Mouse (Mus musculus): ENCODE measurements around the gene Tex48. TPM values are rescaled to one million over a fixed set of nuclear protein-coding genes. Genes with fewer than 3 reads are reported as not detected.

Tex48 gene
- total and polyA plus RNA-seq, 3 experiments, result not detected

DNA sequence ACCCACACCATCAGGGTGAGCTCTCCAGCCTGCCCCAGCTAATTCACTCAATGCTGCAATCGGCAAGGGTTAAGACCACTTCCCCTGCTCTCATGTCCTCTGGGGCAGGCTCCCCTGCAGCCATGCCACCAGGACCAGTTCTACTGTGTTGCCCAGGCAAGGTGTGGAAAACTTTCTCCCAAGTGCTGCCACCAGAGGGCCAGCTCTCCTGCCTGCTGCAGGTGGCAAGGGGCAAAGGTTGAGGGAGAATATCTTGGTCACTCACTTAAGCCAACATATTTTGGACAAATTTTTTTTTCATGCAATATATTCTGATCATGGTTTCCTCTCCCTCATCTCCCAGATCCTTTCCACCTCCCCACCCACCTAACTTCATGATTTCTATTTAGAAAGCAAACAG, 32.2 kb upstream of the Tex48 start (continued):
- TF ChIP-seq UBTF (IDR thresholded peaks at IDR 0.05; ENCODE audit: low read depth, low read length) (no peak), NELFE (IDR thresholded peaks at IDR 0.05; ENCODE audit: low read depth, low read length) (no peak), ZKSCAN1 (IDR thresholded peaks at IDR 0.05; ENCODE audit: borderline replicate concordance, low read depth, low read length) (no peak), TBP (conservative IDR thresholded peaks at IDR 0.05; ENCODE audit: low read depth, low read length) (no peak), CHD1 (IDR thresholded peaks at IDR 0.05; ENCODE audit: low read depth, low read length) (no peak), ZMIZ1 (IDR thresholded peaks at IDR 0.05; ENCODE audit: low read depth, low read length) (no peak), RAD21 (IDR thresholded peaks at IDR 0.05; ENCODE audit: low read depth, low read length) (peak; percentile 49), POLR2A (IDR thresholded peaks at IDR 0.05; ENCODE audit: low read depth, low read length) (no peak), IRF4 (IDR thresholded peaks at IDR 0.05; ENCODE audit: low read depth, low read length) (no peak)

DNA sequence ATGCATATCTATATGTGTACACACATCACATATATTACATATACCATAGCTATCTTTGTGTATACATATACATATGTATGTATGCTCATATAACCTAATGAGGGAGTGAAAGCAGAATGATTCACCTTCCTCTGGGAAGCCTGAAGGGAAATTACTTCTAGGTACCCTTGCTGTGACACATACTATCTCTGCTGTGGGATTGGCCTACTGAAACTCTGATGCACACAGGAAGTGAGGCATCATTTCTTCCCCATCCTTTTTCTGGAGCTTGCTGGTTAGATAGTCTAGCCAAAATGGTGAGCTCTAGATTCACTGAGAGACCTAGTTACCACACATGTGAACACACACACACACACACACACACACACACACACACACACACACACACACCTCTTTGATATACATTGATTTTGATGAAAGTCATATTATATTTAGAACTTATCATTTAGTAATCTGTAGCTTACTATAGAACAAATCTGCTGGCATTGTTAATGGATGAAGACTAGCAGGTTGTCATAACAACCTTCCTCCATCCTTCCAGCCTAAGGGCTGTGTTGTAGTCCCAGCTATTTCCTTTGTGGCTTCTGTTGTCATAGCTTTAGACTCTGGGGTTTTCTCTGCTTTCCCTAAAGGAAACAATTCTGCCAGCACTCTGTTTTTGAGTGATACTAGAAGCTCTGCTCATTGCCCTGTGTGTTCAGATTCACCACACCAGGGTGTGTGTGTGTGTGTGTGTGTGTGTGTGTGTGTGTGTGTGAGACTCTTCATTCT, 21.9 kb upstream of the Tex48 start:
- Histone ChIP-seq H3K79me2 (replicated peaks; ENCODE audit: control insufficient read depth, extremely low read depth, insufficient read depth, poor library complexity, severe bottlenecking) (no peaks in the 10 kb centered on the region), H3K9me3 (replicated peaks; ENCODE audit: low read length) (no peaks in the 10 kb centered on the region), H3K36me3 (replicated peaks in 1 of 2; ENCODE audit: control insufficient read depth in 1 of 2, insufficient read depth in 1 of 2, low read length in 1 of 2) (no peaks in the 10 kb centered on the region), H3K27ac (ENCODE audit: insufficient read depth, low read depth) (no peak overlapping the region), H3K4me1 (ENCODE audit: control insufficient read depth in 1 of 2, insufficient read depth in 2 of 2) (peaks cover 0 to 9% of the 10 kb centered on the region in 2 experiments; a peak in 1 of 4 replicates), H3K4me2 (ENCODE audit: insufficient read depth, low read depth, poor library complexity, severe bottlenecking) (no peak overlapping the region), H3K27me3 (replicated peaks) (no peaks in the 10 kb centered on the region), H3K9ac (ENCODE audit: insufficient read depth, low read depth) (no peak overlapping the region), H3K4me3 (replicated peaks in 1 of 3; ENCODE audit: low read depth in 2 of 3, low read length in 2 of 3, poor library complexity in 1 of 3) (no peak overlapping the region)
- dilution Hi-C loops (cut with MboI; ENCODE audit: extremely low pct_ligation_motif_present, extremely low pct_unique_long_range_greater_than_20kb, low sequenced_read_pairs) (no loop called here), in situ Hi-C loops (cut with MboI; ENCODE audit: low pct_ligation_motif_present, low pct_unique_long_range_greater_than_20kb, low sequenced_read_pairs) (no loop called here)
- TF ChIP-seq BHLHE40 (IDR thresholded peaks at IDR 0.05; ENCODE audit: low read depth, low read length), result no peak
- no peak for DNase-seq (ENCODE audit: extremely low read depth)

DNA sequence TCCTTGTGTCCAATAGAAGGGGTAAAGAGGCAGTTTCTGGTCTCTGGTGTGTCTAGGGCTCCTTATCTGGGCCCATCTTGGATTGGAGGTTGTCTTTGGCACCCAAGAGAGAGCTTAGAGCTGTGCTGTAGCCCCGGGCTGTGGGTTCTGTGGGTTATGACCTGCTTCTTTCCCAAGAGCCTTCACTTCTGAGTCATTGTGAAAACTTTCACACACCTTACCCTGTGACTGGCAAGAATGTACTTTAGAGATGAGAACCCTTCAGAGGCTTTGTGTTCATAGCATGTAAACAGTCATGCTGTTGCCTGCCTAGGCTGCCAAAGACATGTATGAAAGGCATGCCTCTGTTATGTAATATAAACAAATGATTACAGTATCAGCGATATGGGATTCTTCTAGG, 17.6 kb upstream of the Tex48 start:
- in situ Hi-C loops (cut with MboI; ENCODE audit: low pct_ligation_motif_present, low pct_unique_long_range_greater_than_20kb, low sequenced_read_pairs) (loop anchor here (10.0 kb wide), 1 partner anchor 45 kb away; no protein-coding TSS in a partner anchor), dilution Hi-C loops (cut with MboI; ENCODE audit: extremely low pct_ligation_motif_present, extremely low pct_unique_long_range_greater_than_20kb, low sequenced_read_pairs) (no loop called here)
- DNase-seq (ENCODE audit: extremely low read depth), result peak; percentile 27
- no peak overlapping the region for H3K4me2 ChIP-seq (ENCODE audit: insufficient read depth, low read depth, poor library complexity, severe bottlenecking)
- no peaks in the 10 kb centered on the region for H3K9me3 ChIP-seq (replicated peaks; ENCODE audit: low read length)
- no peak overlapping the region for H3K9ac ChIP-seq (ENCODE audit: insufficient read depth, low read depth)
- H3K27ac ChIP-seq (ENCODE audit: insufficient read depth, low read depth), result no peak overlapping the region
- no peak overlapping the region for H3K4me3 ChIP-seq (replicated peaks in 1 of 3; ENCODE audit: low read depth in 2 of 3, low read length in 2 of 3, poor library complexity in 1 of 3)
- H3K27me3 ChIP-seq (replicated peaks), result no peaks in the 10 kb centered on the region
- 0 out of 2 replicates have a peak, but pooled peaks have one; percentile 20 for TF ChIP-seq JUND (conservative IDR thresholded peaks at IDR 0.05; ENCODE audit: low read depth, low read length)
- TF ChIP-seq ZMIZ1 (IDR thresholded peaks at IDR 0.05; ENCODE audit: low read depth, low read length), result no peak
- peak; percentile 37 for TF ChIP-seq JUN (IDR thresholded peaks at IDR 0.05; ENCODE audit: insufficient read depth, low read depth, low read length)
- TF ChIP-seq SMC3 (IDR thresholded peaks at IDR 0.05; ENCODE audit: low read depth, low read length), result no peak
- TF ChIP-seq MAFK (IDR thresholded peaks at IDR 0.05; ENCODE audit: insufficient replicate concordance, low read length), result no peak
- no peak for TF ChIP-seq GABPA (IDR thresholded peaks at IDR 0.05; ENCODE audit: insufficient replicate concordance, low read depth, low read length)
- peak; percentile 52 for TF ChIP-seq BHLHE40 (IDR thresholded peaks at IDR 0.05; ENCODE audit: low read depth, low read length)
- TF ChIP-seq IRF4 (IDR thresholded peaks at IDR 0.05; ENCODE audit: low read depth, low read length), result peak; percentile 76; the same call in 1 of the 2 replicates
- TF ChIP-seq RCOR1 (conservative IDR thresholded peaks at IDR 0.05; ENCODE audit: low read depth, low read length), result no peak
- no peak for TF ChIP-seq USF1 (IDR thresholded peaks at IDR 0.05; ENCODE audit: low read depth, low read length)
- no peak for TF ChIP-seq TCF12 (IDR thresholded peaks at IDR 0.05; ENCODE audit: low read depth, low read length)
- no peaks in the 10 kb centered on the region for H3K36me3 ChIP-seq (replicated peaks in 1 of 2; ENCODE audit: control insufficient read depth in 1 of 2, insufficient read depth in 1 of 2, low read length in 1 of 2)
- peaks cover 0 to 11% of the 10 kb centered on the region in 2 experiments; a peak in 1 of 4 replicates for H3K4me1 ChIP-seq (ENCODE audit: control insufficient read depth in 1 of 2, insufficient read depth in 2 of 2)
- H3K79me2 ChIP-seq (replicated peaks; ENCODE audit: control insufficient read depth, extremely low read depth, insufficient read depth, poor library complexity, severe bottlenecking), result no peaks in the 10 kb centered on the region

All from CH12.LX (cell line).